Mouse (Mus musculus): ENCODE results near the gene Ccdc38. TPM values are rescaled to one million over a fixed set of nuclear protein-coding genes. Genes with fewer than 3 reads are reported as not detected.

The Ccdc38 gene
- polyA plus RNA-seq, 1 experiment from 2014 or later, result 0.22 TPM

DNA sequence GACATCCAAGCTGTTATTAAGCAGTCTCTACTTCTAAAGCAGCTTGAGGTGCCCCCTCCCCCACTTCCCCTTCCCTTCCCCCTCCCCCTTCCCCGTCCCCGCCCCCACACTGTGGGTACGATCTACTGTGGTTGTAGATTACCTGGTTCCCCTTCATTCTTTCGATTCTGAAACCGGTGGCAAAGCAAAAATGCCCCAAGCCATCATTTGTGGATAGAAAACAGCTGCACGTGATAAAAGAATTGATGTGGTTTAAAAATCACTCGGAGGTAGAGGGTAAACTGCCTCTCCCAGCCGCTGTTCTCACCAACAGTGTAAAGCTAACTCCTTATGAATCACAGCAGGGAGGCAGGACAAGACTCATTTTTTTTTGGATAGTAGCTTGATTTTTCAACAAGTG lies 74.4 kb downstream of the Ccdc38 start:
- no peaks in the 10 kb centered on the region for H3K27me3 ChIP-seq
- H3K27ac ChIP-seq, result no peak overlapping the region
- 26% methylated on average over 8 of the region's 8 CpGs for whole genome bisulfite sequencing
- no peak overlapping the region for H3K4me3 ChIP-seq
- H3K4me2 ChIP-seq, result no peak overlapping the region
- no peaks in the 10 kb centered on the region for H3K9me3 ChIP-seq
- ATAC-seq (ENCODE audit: insufficient number of reproducible peaks, low FRiP score, low TSS enrichment, low read depth), result no peak
- H3K36me3 ChIP-seq, result no peaks in the 10 kb centered on the region
- H3K9ac ChIP-seq, result no peak overlapping the region
- H3K4me1 ChIP-seq, result no peaks in the 10 kb centered on the region

DNA sequence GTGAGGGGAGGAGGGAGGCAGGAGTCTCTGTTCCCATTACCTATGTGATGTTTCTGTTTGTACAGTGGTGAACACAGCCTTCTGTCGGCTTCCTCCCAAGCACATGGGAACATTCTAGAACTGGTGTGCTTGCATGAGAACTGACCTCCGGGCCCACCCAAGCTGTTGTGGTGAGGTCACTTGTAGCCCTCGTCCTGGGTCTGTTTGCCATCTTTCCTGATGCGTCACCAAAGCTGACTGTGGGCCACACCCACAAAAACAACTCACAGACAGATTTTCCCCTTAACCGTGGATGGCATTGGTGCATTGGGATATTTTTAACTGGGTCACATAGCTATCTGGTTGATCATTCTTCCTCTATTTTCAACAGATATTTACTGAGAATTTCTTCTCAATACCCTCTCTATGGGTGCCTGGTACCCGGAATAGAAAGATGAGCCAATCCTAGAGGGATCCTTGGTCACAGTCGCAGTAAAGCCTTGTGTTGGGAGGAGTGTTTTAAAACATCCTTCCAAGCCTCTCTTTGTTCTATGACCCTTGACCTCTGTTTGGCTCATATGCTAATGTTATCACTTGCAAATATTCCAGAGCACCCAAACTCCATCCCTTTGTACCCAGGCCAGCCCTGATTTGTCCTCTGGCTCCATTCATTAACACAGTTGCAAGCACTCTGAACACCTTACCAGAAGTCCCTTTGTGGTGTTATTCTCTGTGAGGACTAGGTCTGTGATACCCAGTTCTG lies 80.2 kb downstream of the Ccdc38 start:
- Histone ChIP-seq H3K4me2 (no peak overlapping the region), H3K27me3 (no peaks in the 10 kb centered on the region), H3K9me3 (no peaks in the 10 kb centered on the region), H3K4me3 (no peak overlapping the region), H3K9ac (no peak overlapping the region), H3K27ac (no peak overlapping the region), H3K36me3 (no peaks in the 10 kb centered on the region), H3K4me1 (no peaks in the 10 kb centered on the region)
- ATAC-seq (ENCODE audit: insufficient number of reproducible peaks, low FRiP score, low TSS enrichment, low read depth), result no peak
- 67% methylated on average over 7 of the region's 7 CpGs for WGBS

DNA sequence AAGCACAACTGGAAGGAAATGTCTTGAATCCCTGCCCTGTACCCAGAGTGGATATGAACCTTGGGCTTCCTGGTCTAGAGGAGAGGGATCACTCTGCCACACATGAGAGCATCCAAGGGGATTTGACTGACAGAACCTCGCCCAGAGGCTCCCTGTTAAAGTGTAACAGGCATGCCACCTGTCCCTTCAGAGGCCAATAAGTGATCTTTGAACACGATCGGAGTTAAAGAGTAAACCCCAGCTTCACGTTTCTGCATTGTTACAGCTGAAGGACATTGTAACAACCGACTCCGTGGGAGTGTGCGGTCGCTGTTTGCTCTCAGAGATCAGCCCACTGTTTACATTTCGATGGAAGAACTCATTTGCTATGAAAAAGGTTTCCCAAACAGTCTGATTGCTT lies 83.3 kb downstream of the Ccdc38 start:
- no peak overlapping the region for H3K27ac ChIP-seq
- no peak overlapping the region for H3K4me2 ChIP-seq
- H3K4me3 ChIP-seq, result no peak overlapping the region
- H3K36me3 ChIP-seq, result no peaks in the 10 kb centered on the region
- H3K27me3 ChIP-seq, result no peaks in the 10 kb centered on the region
- no peak overlapping the region for H3K9ac ChIP-seq
- H3K4me1 ChIP-seq, result no peaks in the 10 kb centered on the region
- no peak for ATAC-seq (ENCODE audit: insufficient number of reproducible peaks, low FRiP score, low TSS enrichment, low read depth)
- H3K9me3 ChIP-seq, result no peaks in the 10 kb centered on the region
- WGBS, result 57% methylated on average over 9 of the region's 9 CpGs

DNA sequence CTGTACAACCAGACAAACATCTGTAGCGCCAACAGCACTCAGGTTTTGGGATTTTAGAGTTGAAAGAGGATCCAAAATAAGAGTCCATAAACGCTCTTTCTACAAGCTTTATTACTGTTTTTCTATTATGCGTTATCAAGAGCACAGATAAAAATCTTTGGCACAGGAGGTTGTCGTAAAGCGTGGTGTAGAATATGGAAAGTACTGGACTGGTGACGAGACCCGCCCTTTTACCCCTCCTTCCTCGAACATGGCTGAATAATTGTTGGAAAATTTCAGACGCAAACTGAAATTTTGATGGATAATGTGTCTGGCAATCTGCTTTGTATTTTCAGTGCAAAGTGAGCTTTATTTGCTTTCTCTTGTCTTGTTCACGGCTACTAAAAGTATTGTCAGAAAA lies 83.7 kb downstream of the Ccdc38 start:
- 58% methylated on average over 10 of the region's 10 CpGs for WGBS
- no peaks in the 10 kb centered on the region for H3K36me3 ChIP-seq
- H3K4me3 ChIP-seq, result no peak overlapping the region
- no peak overlapping the region for H3K9ac ChIP-seq
- H3K27me3 ChIP-seq, result no peaks in the 10 kb centered on the region
- no peak for ATAC-seq (ENCODE audit: insufficient number of reproducible peaks, low FRiP score, low TSS enrichment, low read depth)
- no peaks in the 10 kb centered on the region for H3K4me1 ChIP-seq
- H3K9me3 ChIP-seq, result no peaks in the 10 kb centered on the region
- H3K4me2 ChIP-seq, result no peak overlapping the region
- H3K27ac ChIP-seq, result no peak overlapping the region

DNA sequence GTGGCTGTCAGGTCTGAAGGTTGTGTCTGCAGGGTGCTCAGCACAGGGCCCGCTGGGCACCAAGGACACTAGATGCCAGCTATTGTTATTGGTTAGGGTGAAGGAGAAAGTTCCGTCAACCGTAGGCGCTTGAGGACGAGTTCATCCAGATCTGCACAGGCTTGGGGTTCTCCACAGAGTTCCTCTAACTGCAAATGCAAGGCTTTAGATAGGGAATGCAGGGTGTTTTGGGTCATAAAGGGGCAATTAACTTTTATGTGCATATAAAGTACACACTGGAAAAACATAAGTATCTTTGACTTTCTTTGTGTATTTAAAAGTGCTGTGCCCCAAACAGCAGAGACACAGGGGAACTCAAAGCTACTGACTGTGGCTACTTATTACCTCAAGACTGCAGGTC lies 89.9 kb downstream of the Ccdc38 start:
- H3K36me3 ChIP-seq, result no peaks in the 10 kb centered on the region
- no peaks in the 10 kb centered on the region for H3K9me3 ChIP-seq
- H3K27me3 ChIP-seq, result no peaks in the 10 kb centered on the region
- H3K4me2 ChIP-seq, result no peak overlapping the region
- H3K4me1 ChIP-seq, result no peaks in the 10 kb centered on the region
- H3K27ac ChIP-seq, result no peak overlapping the region
- no peak overlapping the region for H3K9ac ChIP-seq
- ATAC-seq (ENCODE audit: insufficient number of reproducible peaks, low FRiP score, low TSS enrichment, low read depth), result no peak
- WGBS, result 77% methylated on average over 5 of the region's 5 CpGs
- H3K4me3 ChIP-seq, result no peak overlapping the region

DNA sequence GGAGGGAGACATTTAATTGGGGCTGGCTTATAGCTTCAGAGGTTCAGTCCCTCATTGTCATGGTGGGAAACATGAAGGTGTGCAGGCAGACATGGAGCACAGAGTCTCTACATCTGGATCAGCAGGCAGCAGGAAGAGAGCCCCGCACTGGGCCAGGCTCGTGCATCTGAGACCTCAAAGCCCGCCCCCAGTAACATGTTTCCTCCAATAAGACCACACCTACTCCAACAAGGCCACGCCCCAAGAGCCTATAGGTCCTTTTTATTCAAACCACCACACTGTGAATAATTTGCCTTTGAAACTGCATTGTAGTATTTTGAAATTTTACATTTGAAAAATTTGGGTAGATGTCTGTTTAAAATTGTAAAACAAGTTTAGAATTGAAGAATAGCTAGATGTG lies 91.7 kb downstream of the Ccdc38 start:
- Histone ChIP-seq H3K4me3 (no peak overlapping the region), H3K4me2 (no peak overlapping the region), H3K9me3 (no peaks in the 10 kb centered on the region), H3K4me1 (0 out of 2 replicates have a peak, but pooled peaks cover 3% of the 10 kb centered on the region), H3K36me3 (no peaks in the 10 kb centered on the region), H3K9ac (no peak overlapping the region), H3K27ac (no peak overlapping the region), H3K27me3 (no peaks in the 10 kb centered on the region)
- 76% methylated on average over 4 of the region's 4 CpGs for WGBS
- ATAC-seq (ENCODE audit: insufficient number of reproducible peaks, low FRiP score, low TSS enrichment, low read depth), result no peak

DNA sequence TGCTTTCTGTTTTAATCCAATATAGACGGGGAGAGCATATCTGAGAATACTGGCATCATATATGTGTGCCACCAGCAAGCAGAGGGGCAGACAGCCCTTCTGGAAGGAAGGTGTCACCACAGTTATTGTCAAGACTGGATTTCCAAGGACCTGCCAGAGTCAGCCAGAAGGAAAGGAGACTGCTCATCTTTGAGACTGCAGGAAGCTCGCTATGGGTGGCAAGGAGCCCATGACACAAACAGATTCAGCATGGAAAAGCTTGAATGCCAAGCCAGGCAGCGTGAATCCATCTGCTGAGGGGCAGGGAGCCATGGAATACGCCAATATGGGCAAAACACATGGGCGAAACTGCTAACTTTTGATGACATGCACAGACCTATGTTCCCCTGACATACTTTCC lies 93.1 kb downstream of the Ccdc38 start:
- 0 out of 2 replicates have a peak, but pooled peaks cover 3% of the 10 kb centered on the region for H3K4me1 ChIP-seq
- H3K36me3 ChIP-seq, result no peaks in the 10 kb centered on the region
- WGBS, result 84% methylated on average over 5 of the region's 5 CpGs
- ATAC-seq (ENCODE audit: insufficient number of reproducible peaks, low FRiP score, low TSS enrichment, low read depth), result no peak
- no peak overlapping the region for H3K9ac ChIP-seq
- no peaks in the 10 kb centered on the region for H3K9me3 ChIP-seq
- H3K4me2 ChIP-seq, result no peak overlapping the region
- no peak overlapping the region for H3K27ac ChIP-seq
- H3K4me3 ChIP-seq, result no peak overlapping the region
- peaks cover 6% of the 10 kb centered on the region; the same call in 1 of the 2 replicates for H3K27me3 ChIP-seq

Other genes starting within 250 kb of the Ccdc38 start
- gene Elk3, start 229.5 kb upstream of the Ccdc38 start, polyA plus RNA-seq (2015; fragmentation: Nextera tagmentation; extraction: Ambion mirVana), result 36.2 and 36.3 TPM in 2 replicates
- gene Lta4h, start 87.2 kb upstream of the Ccdc38 start, polyA plus RNA-seq (2015; fragmentation: Nextera tagmentation; extraction: Ambion mirVana), result 191 and 198 TPM in 2 replicates
- gene Hal, start 51.9 kb upstream of the Ccdc38 start, polyA plus RNA-seq (2015; fragmentation: Nextera tagmentation; extraction: Ambion mirVana), result 2.0 and 3.9 TPM in 2 replicates
- gene Amdhd1, start 599 bp upstream of the Ccdc38 start, polyA plus RNA-seq (2015; fragmentation: Nextera tagmentation; extraction: Ambion mirVana), result 0.22 and 0.24 TPM in 2 replicates
- gene Snrpf, start 49.1 kb downstream of the Ccdc38 start, polyA plus RNA-seq (2015; fragmentation: Nextera tagmentation; extraction: Ambion mirVana), result 96.3 and 98.8 TPM in 2 replicates
- gene Ntn4, start 100.0 kb downstream of the Ccdc38 start, polyA plus RNA-seq (2015; fragmentation: Nextera tagmentation; extraction: Ambion mirVana), result 0.43 and 1.2 TPM in 2 replicates

Measured in limb, embryonic 15.5 days (tissue).